Mouse (Mus musculus): ENCODE measurements at regions not wholly inside any gene's neighbourhood (a gene's known extent, or its start where the extent isn't known, plus 50 kb on each side); places are given as distances from the start of the nearest gene placed in this dataset.

- Histone ChIP-seq H3K36me3 (no peaks in the 10 kb centered on the region), H3K27me3 (no peaks in the 10 kb centered on the region), H3K9ac (replicated peaks) (no peak overlapping the region), H3K4me3 (no peak overlapping the region), H3K4me1 (peaks cover 11% of the 10 kb centered on the region), H3K4me2 (replicated peaks) (no peak overlapping the region), H3K9me3 (no peaks in the 10 kb centered on the region), H3K27ac (replicated peaks) (peak overlapping the region; percentile 17)
- WGBS: 11% methylated on average over 8 of the region's 8 CpGs
- ATAC-seq (ENCODE audit: low FRiP score, low read depth): peak; percentile 70
These were observed 350.3 kb upstream of the Camk1g start for GRCm38 (mm10) chr1:193720420-193720851.

- H3K4me3 ChIP-seq: no peak overlapping the region
- H3K9ac ChIP-seq (replicated peaks): no peak overlapping the region
- H3K36me3 ChIP-seq: no peaks in the 10 kb centered on the region
- H3K27me3 ChIP-seq: no peaks in the 10 kb centered on the region
- H3K4me2 ChIP-seq (replicated peaks): no peak overlapping the region
- 81% methylated on average over 4 of the region's 4 CpGs for WGBS
- H3K9me3 ChIP-seq: no peaks in the 10 kb centered on the region
- H3K27ac ChIP-seq (replicated peaks): no peak overlapping the region
- no peak for ATAC-seq (ENCODE audit: low FRiP score, low read depth)
- H3K4me1 ChIP-seq: peaks cover 2% of the 10 kb centered on the region
These were observed 345.2 kb upstream of the Camk1g start for GRCm38 (mm10) chr1:193715328-193715727.

GRCm38 (mm10) chr1:193714631-193715030 is 344.5 kb upstream of the Camk1g start:
- Histone ChIP-seq H3K27ac (replicated peaks) (no peak overlapping the region), H3K9ac (replicated peaks) (no peak overlapping the region), H3K4me2 (replicated peaks) (no peak overlapping the region), H3K36me3 (no peaks in the 10 kb centered on the region), H3K27me3 (no peaks in the 10 kb centered on the region), H3K4me3 (no peak overlapping the region), H3K4me1 (no peaks in the 10 kb centered on the region), H3K9me3 (no peaks in the 10 kb centered on the region)
- 87% methylated on average over 2 of the region's 2 CpGs for WGBS
- ATAC-seq (ENCODE audit: low FRiP score, low read depth): no peak

- Histone ChIP-seq H3K4me1 (peaks cover 11% of the 10 kb centered on the region; the same call in 1 of the 2 replicates), H3K27ac (replicated peaks) (no peak overlapping the region), H3K27me3 (no peaks in the 10 kb centered on the region), H3K9me3 (no peaks in the 10 kb centered on the region), H3K4me3 (no peak overlapping the region), H3K36me3 (no peaks in the 10 kb centered on the region), H3K4me2 (replicated peaks) (no peak overlapping the region), H3K9ac (replicated peaks) (no peak overlapping the region)
- ATAC-seq (ENCODE audit: low FRiP score, low read depth): no peak
- 28% methylated on average over 2 of the region's 2 CpGs for WGBS
These were observed 335.1 kb upstream of the Camk1g start for GRCm38 (mm10) chr1:193705205-193705604.

- Histone ChIP-seq H3K9ac (replicated peaks) (peak overlapping the region; percentile 16; the same call in 1 of the 2 replicates), H3K27me3 (no peaks in the 10 kb centered on the region), H3K27ac (replicated peaks) (peak overlapping the region; percentile 52), H3K36me3 (no peaks in the 10 kb centered on the region), H3K4me1 (peaks cover 17% of the 10 kb centered on the region), H3K4me3 (peak overlapping the region; percentile 33), H3K4me2 (replicated peaks) (peak overlapping the region; percentile 53), H3K9me3 (no peaks in the 10 kb centered on the region)
- 11% methylated on average over 15 of the region's 15 CpGs for WGBS
- peak; percentile 38; the same call in 1 of the 2 replicates for ATAC-seq (ENCODE audit: low FRiP score, low read depth)
These were observed 332.8 kb upstream of the Camk1g start for GRCm38 (mm10) chr1:193702707-193703419.

- no peak overlapping the region for H3K9ac ChIP-seq (replicated peaks)
- H3K4me3 ChIP-seq: no peak overlapping the region
- H3K27ac ChIP-seq (replicated peaks): no peak overlapping the region
- no peaks in the 10 kb centered on the region for H3K27me3 ChIP-seq
- WGBS: 79% methylated on average over 3 of the region's 3 CpGs
- ATAC-seq (ENCODE audit: low FRiP score, low read depth): no peak
- no peaks in the 10 kb centered on the region for H3K36me3 ChIP-seq
- peaks cover 17% of the 10 kb centered on the region for H3K4me1 ChIP-seq
- no peak overlapping the region for H3K4me2 ChIP-seq (replicated peaks)
- no peaks in the 10 kb centered on the region for H3K9me3 ChIP-seq
These were observed 330.1 kb upstream of the Camk1g start for GRCm38 (mm10) chr1:193700217-193700616.

- WGBS: 16% methylated on average over 7 of the region's 7 CpGs
- Histone ChIP-seq H3K27ac (replicated peaks) (peak overlapping the region; percentile 6; the same call in 1 of the 2 replicates), H3K27me3 (no peaks in the 10 kb centered on the region), H3K36me3 (no peaks in the 10 kb centered on the region), H3K9me3 (no peaks in the 10 kb centered on the region), H3K4me3 (no peak overlapping the region), H3K4me1 (peaks cover 17% of the 10 kb centered on the region), H3K4me2 (replicated peaks) (no peak overlapping the region), H3K9ac (replicated peaks) (no peak overlapping the region)
- ATAC-seq (ENCODE audit: low FRiP score, low read depth): peak; percentile 59
These were observed 328.6 kb upstream of the Camk1g start for GRCm38 (mm10) chr1:193698603-193699266.

GRCm38 (mm10) chr1:193697857-193698256 is 327.8 kb upstream of the Camk1g start:
- no peaks in the 10 kb centered on the region for H3K27me3 ChIP-seq
- ATAC-seq (ENCODE audit: low FRiP score, low read depth): no peak
- peaks cover 16% of the 10 kb centered on the region for H3K4me1 ChIP-seq
- 75% methylated on average over 3 of the region's 3 CpGs for WGBS
- no peak overlapping the region for H3K27ac ChIP-seq (replicated peaks)
- H3K9me3 ChIP-seq: no peaks in the 10 kb centered on the region
- H3K9ac ChIP-seq (replicated peaks): no peak overlapping the region
- no peaks in the 10 kb centered on the region for H3K36me3 ChIP-seq
- H3K4me3 ChIP-seq: no peak overlapping the region
- H3K4me2 ChIP-seq (replicated peaks): no peak overlapping the region

GRCm38 (mm10) chr1:193697001-193697400 is 326.9 kb upstream of the Camk1g start:
- H3K9ac ChIP-seq (replicated peaks): no peak overlapping the region
- no peaks in the 10 kb centered on the region for H3K9me3 ChIP-seq
- no peaks in the 10 kb centered on the region for H3K27me3 ChIP-seq
- no peak overlapping the region for H3K4me3 ChIP-seq
- H3K27ac ChIP-seq (replicated peaks): no peak overlapping the region
- WGBS: 57% methylated on average over 4 of the region's 4 CpGs
- ATAC-seq (ENCODE audit: low FRiP score, low read depth): no peak
- H3K4me2 ChIP-seq (replicated peaks): no peak overlapping the region
- H3K4me1 ChIP-seq: peaks cover 10% of the 10 kb centered on the region
- H3K36me3 ChIP-seq: no peaks in the 10 kb centered on the region

- ATAC-seq (ENCODE audit: low FRiP score, low read depth): no peak
- Histone ChIP-seq H3K9ac (replicated peaks) (no peak overlapping the region), H3K9me3 (no peaks in the 10 kb centered on the region), H3K36me3 (no peaks in the 10 kb centered on the region), H3K4me2 (replicated peaks) (no peak overlapping the region), H3K4me1 (peaks cover 8% of the 10 kb centered on the region; the same call in 1 of the 2 replicates), H3K4me3 (no peak overlapping the region), H3K27ac (replicated peaks) (no peak overlapping the region), H3K27me3 (0 out of 2 replicates have a peak, but pooled peaks cover 3% of the 10 kb centered on the region)
- WGBS: 40% methylated on average over 3 of the region's 3 CpGs
These were observed 322.9 kb upstream of the Camk1g start for GRCm38 (mm10) chr1:193692991-193693390.

- Histone ChIP-seq H3K9ac (replicated peaks) (no peak overlapping the region), H3K27ac (replicated peaks) (no peak overlapping the region), H3K9me3 (no peaks in the 10 kb centered on the region), H3K27me3 (peaks cover 3% of the 10 kb centered on the region; the same call in 1 of the 2 replicates), H3K4me2 (replicated peaks) (no peak overlapping the region), H3K4me3 (no peak overlapping the region), H3K36me3 (no peaks in the 10 kb centered on the region), H3K4me1 (peaks cover 7% of the 10 kb centered on the region; the same call in 1 of the 2 replicates)
- no peak for ATAC-seq (ENCODE audit: low FRiP score, low read depth)
- 66% methylated on average over 4 of the region's 4 CpGs for WGBS
These were observed 319.5 kb upstream of the Camk1g start for GRCm38 (mm10) chr1:193689601-193690000.

- Histone ChIP-seq H3K9me3 (no peaks in the 10 kb centered on the region), H3K4me1 (no peaks in the 10 kb centered on the region), H3K36me3 (no peaks in the 10 kb centered on the region), H3K4me3 (no peak overlapping the region), H3K4me2 (replicated peaks) (no peak overlapping the region), H3K27ac (replicated peaks) (no peak overlapping the region), H3K9ac (replicated peaks) (no peak overlapping the region), H3K27me3 (no peaks in the 10 kb centered on the region; the same call in 1 of the 2 replicates)
- WGBS: 49% methylated on average over 2 of the region's 2 CpGs
- no peak for ATAC-seq (ENCODE audit: low FRiP score, low read depth)
These were observed 312.8 kb upstream of the Camk1g start for GRCm38 (mm10) chr1:193682917-193683316.

Measured in midbrain, embryonic 12.5 days (tissue).